ENCODE assay signal across 14 mouse cellular contexts in the genomic region with DNA sequence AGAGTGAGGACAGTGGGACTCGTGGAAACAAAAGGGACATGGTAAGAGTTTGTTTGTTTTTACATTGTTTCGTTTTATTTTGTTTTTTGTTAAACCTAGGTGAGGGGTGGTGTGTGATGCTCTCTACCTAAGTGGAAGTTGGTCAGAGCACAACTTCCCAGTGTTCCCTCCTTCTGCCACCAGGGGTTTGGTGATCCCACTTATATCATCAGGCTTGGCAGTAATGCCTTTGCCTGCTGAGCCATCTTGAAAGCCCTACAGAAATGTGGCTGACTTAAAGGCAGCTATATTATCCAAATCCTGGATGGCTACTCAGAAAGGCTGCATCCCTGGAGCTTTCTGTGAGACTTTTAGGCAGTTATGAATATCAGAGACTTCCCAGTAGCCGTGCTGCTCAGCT.
"Had no signal": no experiment of that assay in that cellular context is flagged by ENCODE, and none has a peak within 500 bp of the region (broad histone marks: within the 10 kb centered on the region; RNA-seq: fewer than 3 reads in every experiment).

No protein-coding gene starts in this region.

- H3K4me3 ChIP-seq: limb, embryonic 15.5 days; liver, embryonic 12.5 days; midbrain, embryonic 10.5 days; myocyte; neural tube, embryonic 15.5 days had no signal

- H3K9me3 ChIP-seq: limb, embryonic 15.5 days; liver, embryonic 12.5 days; midbrain, embryonic 10.5 days; neural tube, embryonic 15.5 days had no signal

- H3K36me3 ChIP-seq: limb, embryonic 15.5 days; liver, embryonic 12.5 days; midbrain, embryonic 10.5 days; neural tube, embryonic 15.5 days had no signal

- DNase-seq: kidney, adult 8-10 months; kidney, postnatal 36 days; lung, postnatal 10 days; lung, postnatal 4 days; midbrain, embryonic 14.5 days; right cerebral cortex, adult 18-20 months; thymus, adult 2 months; thymus, postnatal 25 days had no signal

- H3K4me1 ChIP-seq: limb, embryonic 15.5 days; liver, embryonic 12.5 days; midbrain, embryonic 10.5 days; neural tube, embryonic 15.5 days had no signal

- H3K27ac ChIP-seq: kidney, postnatal 0 days; limb, embryonic 15.5 days; liver, embryonic 12.5 days; midbrain, embryonic 10.5 days; neural tube, embryonic 15.5 days had no signal

- H3K9ac ChIP-seq: limb, embryonic 15.5 days; liver, embryonic 12.5 days; neural tube, embryonic 15.5 days had no signal

- H3K27me3 ChIP-seq: limb, embryonic 15.5 days; liver, embryonic 12.5 days; neural tube, embryonic 15.5 days had no signal
